Mouse (Mus musculus) lung, postnatal 0 days (tissue): ENCODE measurements around the gene Srcin1. TPM values are rescaled to one million over a fixed set of nuclear protein-coding genes. Genes with fewer than 3 reads are reported as not detected.

ENCODE experiments used
- ATAC-seq: fragments of 200-750 bp; cut with Nextera tagmentation; 2 replicates; pipeline ENCODE4 v1.8.0; 2017; ENCODE audit warnings: moderate library complexity
- DNase-seq: peaks from one replicate; pipeline ENCODE4 v3.0.0-alpha.2; 2016; ENCODE audit warnings: low spot score
- H3K27ac ChIP-seq: fragments of 300-500 bp; sonication (generic); 2 replicates; pipeline ENCODE4 v1.5.1; 2014; ENCODE audit warnings: antibody characterized with exemption, mild to moderate bottlenecking, low read length, mixed read lengths
- H3K27me3 ChIP-seq: fragments of 300-500 bp; sonication (generic); replicated peaks from 2 replicates; pipeline ENCODE4 v1.6.1; 2014; ENCODE audit warnings: low read length, mixed read lengths; ENCODE audit not compliant: insufficient read depth
- H3K36me3 ChIP-seq: fragments of 300-500 bp; sonication (generic); 2 replicates; pipeline ENCODE4 v1.6.1; 2014; ENCODE audit warnings: low read length, mixed read lengths; ENCODE audit not compliant: insufficient read depth
- H3K4me1 ChIP-seq: fragments of 300-500 bp; sonication (generic); 2 replicates; pipeline ENCODE4 v1.6.1; 2014; ENCODE audit warnings: antibody characterized with exemption, low read depth, low read length, mixed read lengths; ENCODE audit not compliant: insufficient read depth
- H3K4me2 ChIP-seq: fragments of 300-500 bp; sonication (generic); replicated peaks from 2 replicates; pipeline ENCODE4 v1.6.1; 2014; ENCODE audit warnings: low read depth, mild to moderate bottlenecking, low read length, moderate library complexity, mixed read lengths
- H3K4me3 ChIP-seq: fragments of 300-500 bp; sonication (generic); 2 replicates; pipeline ENCODE4 v1.5.1; 2014; ENCODE audit warnings: low read depth, low read length
- H3K9ac ChIP-seq: fragments of 300-500 bp; sonication (generic); replicated peaks from 2 replicates; pipeline ENCODE4 v1.6.1; 2014; ENCODE audit warnings: low read depth, mild to moderate bottlenecking
- H3K9me3 ChIP-seq: fragments of 300-500 bp; sonication (generic); 2 replicates; pipeline ENCODE4 v1.6.1; 2016; ENCODE audit warnings: low read length, mixed read lengths
- CTCF ChIP-seq: IDR thresholded peaks from 2 replicates; pipeline ENCODE4 v1.5.1; 2016; ENCODE audit warnings: antibody characterized with exemption, mild to moderate bottlenecking
- EP300 ChIP-seq: IDR thresholded peaks from 2 replicates; pipeline ENCODE4 v1.6.1; 2016; ENCODE audit warnings: antibody characterized with exemption, mild to moderate bottlenecking, control low read depth
- WGBS: fragments of 180-500 bp; shearing (Covaris S2); extraction: QIAGEN DNeasy Blood & Tissue Kit; methylation state at CpG from one replicate; pipeline ENCODE4 v1.1.7; 2014; 5-methylcytosine and 5-hydroxymethylcytosine counted together
- polyA plus RNA-seq: library from polyadenylated mRNA; unstranded; fragments of >200 nt; fragmentation: Nextera tagmentation; extraction: Ambion mirVana; gene quantifications from 2 replicates; pipeline ENCODE4 v1.2.1, GENCODE M21; 2015

The Srcin1 gene
- polyA plus RNA-seq, 1 experiment from 2014 or later, result 0.36 TPM

GRCm38 (mm10) chr11:97513066-97513465 lies 62.9 kb downstream of the Srcin1 start:
- ATAC-seq (no peak), DNase-seq (no peak)
- TF ChIP-seq EP300, result no peak
- TF ChIP-seq CTCF, result no peak
- Histone ChIP-seq H3K9ac (no peak overlapping the region), H3K4me2 (no peak overlapping the region), H3K4me1 (0 out of 2 replicates have a peak, but pooled peaks cover 3% of the 10 kb centered on the region), H3K27ac (no peak overlapping the region), H3K27me3 (no peaks in the 10 kb centered on the region), H3K4me3 (no peak overlapping the region), H3K9me3 (no peaks in the 10 kb centered on the region), H3K36me3 (no peaks in the 10 kb centered on the region)
- WGBS, result 87% methylated on average over 3 of the region's 3 CpGs

GRCm38 (mm10) chr11:97512511-97512910 lies 63.5 kb downstream of the Srcin1 start:
- no peak overlapping the region for H3K4me3 ChIP-seq
- DNase-seq, result no peak
- ATAC-seq, result no peak
- no peaks in the 10 kb centered on the region for H3K36me3 ChIP-seq
- H3K9me3 ChIP-seq, result no peaks in the 10 kb centered on the region
- no peaks in the 10 kb centered on the region for H3K27me3 ChIP-seq
- no peak overlapping the region for H3K27ac ChIP-seq
- no peak for TF ChIP-seq EP300
- TF ChIP-seq CTCF, result no peak
- 0 out of 2 replicates have a peak, but pooled peaks cover 3% of the 10 kb centered on the region for H3K4me1 ChIP-seq
- no peak overlapping the region for H3K9ac ChIP-seq
- H3K4me2 ChIP-seq, result peak overlapping the region; percentile 38; the same call in 1 of the 2 replicates
- WGBS, result 65% methylated on average over 6 of the region's 6 CpGs

GRCm38 (mm10) chr11:97511661-97512369 lies 64.2 kb downstream of the Srcin1 start:
- no peak overlapping the region for H3K4me3 ChIP-seq
- H3K27me3 ChIP-seq, result no peaks in the 10 kb centered on the region
- 0 out of 2 replicates have a peak, but pooled peaks cover 3% of the 10 kb centered on the region for H3K4me1 ChIP-seq
- H3K36me3 ChIP-seq, result no peaks in the 10 kb centered on the region
- peak; percentile 70 for ATAC-seq
- H3K4me2 ChIP-seq, result peak overlapping the region; percentile 38
- H3K27ac ChIP-seq, result 0 out of 2 replicates have a peak overlapping the region, but pooled peaks have one; percentile 20
- peak; percentile 60 for DNase-seq
- no peaks in the 10 kb centered on the region for H3K9me3 ChIP-seq
- H3K9ac ChIP-seq, result 0 out of 2 replicates have a peak overlapping the region, but pooled peaks have one; percentile 19
- 44% methylated on average over 13 of the region's 13 CpGs for WGBS
- TF ChIP-seq EP300 (no peak), CTCF (no peak)

- no peaks in the 10 kb centered on the region for H3K9me3 ChIP-seq
- WGBS, result 29% methylated on average over 10 of the region's 10 CpGs
- DNase-seq (peak; percentile 65), ATAC-seq (peak; percentile 55)
- H3K27ac ChIP-seq, result no peak overlapping the region
- no peaks in the 10 kb centered on the region for H3K27me3 ChIP-seq
- H3K36me3 ChIP-seq, result no peaks in the 10 kb centered on the region
- TF ChIP-seq EP300 (no peak), CTCF (peak; percentile 82)
- H3K4me2 ChIP-seq, result peak overlapping the region; percentile 38
- H3K9ac ChIP-seq, result 0 out of 2 replicates have a peak overlapping the region, but pooled peaks have one; percentile 19
- 0 out of 2 replicates have a peak, but pooled peaks cover 3% of the 10 kb centered on the region for H3K4me1 ChIP-seq
- H3K4me3 ChIP-seq, result no peak overlapping the region
These were observed 64.9 kb downstream of the Srcin1 start for GRCm38 (mm10) chr11:97510966-97511660.

- TF ChIP-seq CTCF (no peak), EP300 (no peak)
- WGBS, result 53% methylated on average over 23 of the region's 24 CpGs
These were observed 66.1 kb downstream of the Srcin1 start for GRCm38 (mm10) chr11:97509715-97510485.

More at GRCm38 (mm10) chr11:97509715-97510485, 66.1 kb downstream of the Srcin1 start:
- no peak overlapping the region for H3K4me2 ChIP-seq
- H3K4me3 ChIP-seq, result no peak overlapping the region
- 0 out of 2 replicates have a peak, but pooled peaks cover 3% of the 10 kb centered on the region for H3K4me1 ChIP-seq
- no peaks in the 10 kb centered on the region for H3K9me3 ChIP-seq
- H3K9ac ChIP-seq, result no peak overlapping the region
- no peak for ATAC-seq
- H3K27ac ChIP-seq, result no peak overlapping the region
- H3K27me3 ChIP-seq, result no peaks in the 10 kb centered on the region
- no peak for DNase-seq
- H3K36me3 ChIP-seq, result no peaks in the 10 kb centered on the region
